Mouse (Mus musculus) midbrain, embryonic 11.5 days (tissue): ENCODE data around the gene Celsr2. TPM values are rescaled to one million over a fixed set of nuclear protein-coding genes. Genes with fewer than 3 reads are reported as not detected.
A peak's percentile ranks its signal among the peaks of the same experiment; 100 is the strongest.

ENCODE experiments used
- ATAC-seq: fragments of 200-750 bp; cut with Nextera tagmentation; 2 replicates; pipeline ENCODE4 v1.8.0; 2017; ENCODE audit warnings: moderate TSS enrichment, moderate library complexity; ENCODE audit not compliant: low FRiP score
- DNase-seq: peaks from one replicate; pipeline ENCODE4 v3.0.0; 2015; ENCODE audit warnings: low spot score; ENCODE audit errors: missing footprints
- H3K27ac ChIP-seq: fragments of 300-500 bp; sonication (generic); 2 replicates; pipeline ENCODE4 v1.5.1; 2014; ENCODE audit warnings: low read depth, low read length
- H3K27me3 ChIP-seq: fragments of 300-500 bp; sonication (generic); 2 replicates; pipeline ENCODE4 v1.6.1; 2014; ENCODE audit warnings: mild to moderate bottlenecking, low read length, moderate library complexity, mixed read lengths; ENCODE audit not compliant: control insufficient read depth, insufficient read depth
- H3K36me3 ChIP-seq: fragments of 300-500 bp; sonication (generic); 2 replicates; pipeline ENCODE4 v1.6.1; 2014; ENCODE audit warnings: mild to moderate bottlenecking, low read length, moderate library complexity, mixed read lengths; ENCODE audit not compliant: control insufficient read depth, insufficient read depth
- H3K4me1 ChIP-seq: fragments of 300-500 bp; sonication (generic); 2 replicates; pipeline ENCODE4 v1.6.1; 2014; ENCODE audit warnings: low read length; ENCODE audit not compliant: control insufficient read depth, insufficient read depth
- H3K4me2 ChIP-seq: fragments of 300-500 bp; sonication (generic); 2 replicates; pipeline ENCODE4 v1.6.1; 2014; ENCODE audit warnings: mild to moderate bottlenecking, moderate library complexity
- H3K4me3 ChIP-seq: fragments of 300-500 bp; sonication (generic); 2 replicates; pipeline ENCODE4 v1.5.1; 2014; ENCODE audit warnings: low read depth, low read length
- H3K9ac ChIP-seq: fragments of 300-500 bp; sonication (generic); 2 replicates; pipeline ENCODE4 v1.6.1; 2014; ENCODE audit warnings: low read length
- H3K9me3 ChIP-seq: fragments of 300-500 bp; sonication (generic); 2 replicates; pipeline ENCODE4 v1.6.1; 2016; ENCODE audit warnings: low read length; ENCODE audit not compliant: control insufficient read depth
- WGBS: fragments of 180-500 bp; shearing (Covaris S2); extraction: QIAGEN DNeasy Blood & Tissue Kit; methylation state at CpG from one replicate; pipeline ENCODE4 v1.1.7; 2014; 5-methylcytosine and 5-hydroxymethylcytosine counted together
- polyA plus RNA-seq: library from polyadenylated mRNA; unstranded; fragments of >200 nt; fragmentation: Nextera tagmentation; extraction: Ambion mirVana; gene quantifications from 2 replicates; pipeline ENCODE4 v1.2.1, GENCODE M21; 2014

Celsr2 gene
- polyA plus RNA-seq, result 61.9 and 65.2 TPM in 2 replicates

DNA sequence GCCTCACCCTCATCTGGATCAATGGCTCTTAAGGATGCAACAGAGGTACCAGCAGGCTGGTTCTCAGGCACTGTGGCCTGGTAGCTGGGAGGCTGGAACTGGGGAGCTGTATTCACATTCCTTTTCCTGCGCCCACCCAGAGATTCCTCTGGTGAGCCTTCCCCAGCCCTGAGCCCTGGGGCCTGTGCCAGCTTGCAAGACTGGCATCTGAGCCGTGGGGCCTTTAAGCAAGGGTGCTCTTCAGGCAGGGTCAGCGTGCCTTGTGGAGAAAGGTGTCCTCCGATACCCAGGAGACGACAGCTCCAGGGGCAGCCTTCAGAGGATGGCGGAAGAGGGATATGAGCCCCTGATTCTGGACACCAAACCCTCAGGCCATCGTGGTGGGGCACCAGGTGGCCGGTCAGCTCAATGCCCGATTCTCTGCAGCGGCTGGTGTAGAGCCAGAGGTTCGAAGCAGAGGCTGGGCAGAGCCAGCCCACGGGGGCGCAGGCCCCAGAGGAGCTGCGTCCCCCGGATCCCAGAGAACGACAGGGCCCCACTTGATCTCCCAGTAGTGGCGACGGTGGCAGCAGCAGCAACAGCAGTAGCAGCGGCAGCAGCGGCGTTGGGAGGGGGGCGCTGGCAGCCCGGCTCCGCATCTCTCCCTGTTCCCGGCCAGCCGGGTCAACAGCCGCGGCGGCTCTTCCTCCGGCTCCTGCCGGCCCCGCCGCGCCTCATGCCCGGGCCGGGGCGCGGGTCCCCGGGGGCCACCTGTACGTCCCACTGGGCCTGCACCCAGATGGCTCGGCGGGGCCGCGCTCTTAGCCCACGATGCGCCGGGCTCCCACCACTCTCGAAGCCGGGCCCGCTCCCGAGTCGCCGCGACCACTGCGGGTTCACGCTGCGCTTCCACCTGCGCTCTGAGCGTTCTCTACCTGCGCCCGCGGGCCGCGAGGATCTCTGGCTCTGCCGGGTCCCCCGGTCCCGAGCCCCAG is at the start of gene Celsr2:
Gene Celsr2, minus strand, starts transcription at position 696 of the 974 bp plus-strand sequence.
- peaks cover 20% of the 10 kb centered on the region for H3K9me3 ChIP-seq
- peak within 1 kb of the TSS; percentile 99 for H3K9ac ChIP-seq
- peak within 1 kb of the TSS; percentile 84 for H3K27ac ChIP-seq
- peaks cover 28% of the 10 kb centered on the region for H3K4me1 ChIP-seq
- peaks cover 27% of the 10 kb centered on the region for H3K36me3 ChIP-seq
- ATAC-seq, result peak; percentile 10
- H3K4me3 ChIP-seq, result peak within 1 kb of the TSS; percentile 96
- H3K4me2 ChIP-seq, result peak within 1 kb of the TSS; percentile 51
- 5% methylated on average over 67 of the region's 67 CpGs for WGBS
- peaks cover 3% of the 10 kb centered on the region; the same call in 1 of the 2 replicates for H3K27me3 ChIP-seq
- DNase-seq, result peak; percentile 96

DNA sequence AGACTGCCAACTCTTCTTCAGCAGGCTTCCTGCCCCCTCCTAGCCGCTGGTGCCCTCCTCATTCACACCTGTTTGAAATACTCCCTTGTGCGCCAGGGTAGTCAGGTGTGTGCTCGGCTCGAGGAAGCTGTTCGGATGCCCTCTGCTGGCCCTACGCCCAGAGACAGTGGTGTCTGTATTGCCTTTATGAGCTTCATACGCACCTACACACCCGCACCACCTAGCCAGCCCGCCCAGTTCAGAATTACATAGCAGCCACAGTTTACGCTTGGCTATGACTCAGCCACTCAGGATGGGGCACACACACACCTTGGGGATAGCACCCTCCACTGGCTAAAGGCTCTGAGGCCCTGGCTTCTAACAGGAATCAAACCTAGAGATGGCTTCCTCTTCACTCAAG is 43.5 kb upstream of the Celsr2 start:
- H3K4me3 ChIP-seq, result no peak overlapping the region
- no peaks in the 10 kb centered on the region for H3K27me3 ChIP-seq
- H3K4me2 ChIP-seq, result no peak overlapping the region
- no peaks in the 10 kb centered on the region for H3K9me3 ChIP-seq
- DNase-seq (no peak), ATAC-seq (no peak)
- WGBS, result 55% methylated on average over 10 of the region's 10 CpGs
- no peak overlapping the region for H3K9ac ChIP-seq
- no peaks in the 10 kb centered on the region for H3K4me1 ChIP-seq
- no peaks in the 10 kb centered on the region for H3K36me3 ChIP-seq
- H3K27ac ChIP-seq, result no peak overlapping the region

- H3K4me3 ChIP-seq, result no peak overlapping the region
- 58% methylated on average over 14 of the region's 14 CpGs for WGBS
- H3K4me1 ChIP-seq, result no peaks in the 10 kb centered on the region
- H3K27ac ChIP-seq, result no peak overlapping the region
- DNase-seq (no peak), ATAC-seq (no peak)
- no peak overlapping the region for H3K9ac ChIP-seq
- H3K9me3 ChIP-seq, result no peaks in the 10 kb centered on the region
- no peaks in the 10 kb centered on the region for H3K27me3 ChIP-seq
- H3K4me2 ChIP-seq, result no peak overlapping the region
- no peaks in the 10 kb centered on the region for H3K36me3 ChIP-seq
Measured at GRCm38 (mm10) chr3:108458380-108458779, 43.0 kb upstream of the Celsr2 start.

GRCm38 (mm10) chr3:108454172-108454571 is 38.8 kb upstream of the Celsr2 start:
- DNase-seq, result no peak
- H3K4me1 ChIP-seq, result no peaks in the 10 kb centered on the region
- no peak overlapping the region for H3K9ac ChIP-seq
- H3K27me3 ChIP-seq, result no peaks in the 10 kb centered on the region
- no peak for ATAC-seq
- no peak overlapping the region for H3K4me3 ChIP-seq
- no peaks in the 10 kb centered on the region for H3K36me3 ChIP-seq
- 77% methylated on average over 1 of the region's 1 CpGs for WGBS
- H3K9me3 ChIP-seq, result no peaks in the 10 kb centered on the region
- H3K4me2 ChIP-seq, result no peak overlapping the region
- H3K27ac ChIP-seq, result no peak overlapping the region

GRCm38 (mm10) chr3:108451969-108452368 is 36.6 kb upstream of the Celsr2 start:
- ATAC-seq, result no peak
- H3K4me1 ChIP-seq, result no peaks in the 10 kb centered on the region
- H3K27ac ChIP-seq, result no peak overlapping the region
- H3K4me3 ChIP-seq, result no peak overlapping the region
- no peak overlapping the region for H3K4me2 ChIP-seq
- H3K36me3 ChIP-seq, result no peaks in the 10 kb centered on the region
- H3K9me3 ChIP-seq, result no peaks in the 10 kb centered on the region
- H3K27me3 ChIP-seq, result no peaks in the 10 kb centered on the region
- no peak for DNase-seq
- 93% methylated on average over 2 of the region's 2 CpGs for WGBS
- no peak overlapping the region for H3K9ac ChIP-seq

DNA sequence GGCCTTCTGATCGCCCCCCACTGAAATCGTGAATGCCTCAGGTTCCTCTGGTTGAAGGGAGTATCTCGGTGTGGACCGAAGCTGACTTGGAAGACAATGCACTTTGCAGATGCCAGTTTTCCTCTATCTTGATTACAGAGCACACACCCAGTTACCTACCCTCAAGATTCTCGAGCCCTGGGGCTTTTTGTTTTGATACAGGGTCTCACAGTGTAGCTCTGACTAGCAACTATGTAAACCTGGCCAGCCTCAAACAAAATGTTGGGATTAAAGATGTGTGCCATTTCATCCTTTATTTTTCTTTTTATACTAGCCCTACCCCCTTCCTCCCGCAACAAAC is 30.0 kb upstream of the Celsr2 start:
- Histone ChIP-seq H3K4me2 (peak overlapping the region; percentile 95), H3K9me3 (no peaks in the 10 kb centered on the region), H3K4me1 (peaks cover 15% of the 10 kb centered on the region), H3K9ac (peak overlapping the region; percentile 75), H3K36me3 (0 out of 2 replicates have a peak, but pooled peaks cover 4% of the 10 kb centered on the region), H3K27me3 (no peaks in the 10 kb centered on the region), H3K27ac (peak overlapping the region; percentile 57), H3K4me3 (peak overlapping the region; percentile 67)
- DNase-seq (no peak), ATAC-seq (peak; percentile 45)
- 14% methylated on average over 6 of the region's 6 CpGs for WGBS

DNA sequence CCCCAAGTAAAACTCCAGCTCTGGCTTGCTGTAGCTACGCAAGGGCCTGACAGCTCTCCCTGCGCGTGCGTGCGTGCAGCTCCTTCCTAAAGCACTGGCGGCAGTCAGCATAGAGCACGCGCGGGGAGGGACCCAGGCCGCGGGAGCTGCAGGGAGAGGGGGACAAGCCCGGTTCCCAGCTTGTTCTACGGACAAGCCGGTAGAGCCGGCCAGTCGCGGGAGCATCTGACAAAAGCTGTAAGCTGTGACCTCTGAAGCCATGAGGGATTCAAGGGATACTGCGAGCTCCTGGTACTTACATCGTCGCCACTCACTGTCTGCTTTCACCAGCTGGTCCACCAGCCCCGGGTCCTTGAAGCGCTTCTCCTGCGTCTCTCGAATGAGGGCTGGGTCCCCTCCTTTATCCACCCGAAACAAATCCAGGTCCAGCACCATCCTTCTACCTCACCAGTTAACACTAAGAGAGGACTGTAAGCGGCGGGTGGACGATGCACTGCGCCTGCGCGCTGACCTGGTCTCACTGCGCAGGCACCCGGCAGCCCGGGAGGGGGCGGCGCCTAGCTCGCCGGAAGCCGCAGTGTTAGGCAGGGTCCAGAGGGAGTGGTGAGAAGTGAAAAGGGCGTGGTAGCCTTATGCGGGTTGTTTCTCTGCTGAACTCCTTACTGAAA is 29.5 kb upstream of the Celsr2 start, which contains the start of gene Sars:
Gene Sars, minus strand, starts transcription at position 512 of the 668 bp plus-strand sequence.
- Histone ChIP-seq H3K4me1 (peaks cover 15% of the 10 kb centered on the region), H3K27me3 (no peaks in the 10 kb centered on the region), H3K36me3 (0 out of 2 replicates have a peak, but pooled peaks cover 4% of the 10 kb centered on the region), H3K9me3 (no peaks in the 10 kb centered on the region), H3K4me2 (peak within 1 kb of the TSS; percentile 95), H3K4me3 (peak within 1 kb of the TSS; percentile 67), H3K27ac (peak within 1 kb of the TSS; percentile 57), H3K9ac (peak within 1 kb of the TSS; percentile 75)
- peak; percentile 99 for DNase-seq
- WGBS, result 0% methylated on average over 41 of the region's 41 CpGs
- ATAC-seq, result peak; percentile 98

DNA sequence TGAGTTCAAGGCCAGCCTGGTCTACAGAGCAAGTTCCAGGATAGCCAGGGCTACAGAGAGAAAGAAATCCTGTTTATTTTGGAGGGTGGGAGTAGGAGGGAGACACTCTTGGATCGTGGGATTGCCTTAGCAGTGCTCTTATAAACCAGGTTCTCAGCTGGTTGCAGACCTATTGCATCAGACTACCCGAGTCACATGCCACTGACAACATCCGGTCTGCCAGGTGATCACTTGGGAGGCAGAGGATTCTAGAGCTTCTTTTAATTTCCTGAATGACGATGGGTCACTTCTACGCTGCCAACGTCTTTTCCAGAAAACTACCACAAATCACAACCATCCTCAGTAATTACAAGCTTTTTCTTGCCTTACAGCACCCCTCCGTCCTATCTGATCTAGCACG is 28.7 kb upstream of the Celsr2 start:
- DNase-seq, result no peak
- no peaks in the 10 kb centered on the region for H3K9me3 ChIP-seq
- H3K27ac ChIP-seq, result no peak overlapping the region
- H3K4me3 ChIP-seq, result peak overlapping the region; percentile 67
- peak overlapping the region; percentile 75 for H3K9ac ChIP-seq
- peak overlapping the region; percentile 95 for H3K4me2 ChIP-seq
- 0 out of 2 replicates have a peak, but pooled peaks cover 4% of the 10 kb centered on the region for H3K36me3 ChIP-seq
- no peak for ATAC-seq
- 28% methylated on average over 8 of the region's 8 CpGs for WGBS
- H3K4me1 ChIP-seq, result peaks cover 15% of the 10 kb centered on the region
- H3K27me3 ChIP-seq, result no peaks in the 10 kb centered on the region

- Histone ChIP-seq H3K36me3 (peaks cover 4% of the 10 kb centered on the region; the same call in 1 of the 2 replicates), H3K4me2 (no peak overlapping the region)
Measured at GRCm38 (mm10) chr3:108436380-108436714, 21.0 kb upstream of the Celsr2 start.

More at GRCm38 (mm10) chr3:108436380-108436714, 21.0 kb upstream of the Celsr2 start:
- no peaks in the 10 kb centered on the region for H3K9me3 ChIP-seq
- no peaks in the 10 kb centered on the region for H3K27me3 ChIP-seq
- H3K9ac ChIP-seq, result no peak overlapping the region
- DNase-seq (no peak), ATAC-seq (no peak)
- H3K4me1 ChIP-seq, result peaks cover 43% of the 10 kb centered on the region
- no peak overlapping the region for H3K27ac ChIP-seq
- no peak overlapping the region for H3K4me3 ChIP-seq
- 73% methylated on average over 7 of the region's 7 CpGs for WGBS
